Mouse (Mus musculus): ENCODE results near the gene Hebp2.

Hebp2 gene

DNA sequence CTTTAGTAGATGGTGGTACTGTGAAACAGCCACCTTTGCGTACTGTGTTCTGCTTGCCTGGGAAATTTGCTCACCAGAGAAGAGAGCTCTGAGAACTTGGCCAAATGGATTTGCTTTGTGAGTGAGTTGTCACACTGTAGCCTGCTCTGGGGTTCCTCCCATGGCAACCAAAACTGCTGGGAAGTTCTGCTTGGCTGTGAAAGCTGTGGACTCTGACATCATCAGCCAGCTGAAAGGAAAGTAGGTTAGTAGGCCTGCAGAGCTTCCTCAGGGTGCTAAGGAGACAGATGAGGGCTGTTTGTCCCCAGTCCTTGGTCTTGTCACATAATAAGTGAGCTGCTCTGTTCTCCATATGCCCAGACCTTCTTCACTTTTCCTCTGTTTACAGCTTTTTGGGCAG is 37.3 kb downstream of the Hebp2 start:
- no peak for DNase-seq

DNA sequence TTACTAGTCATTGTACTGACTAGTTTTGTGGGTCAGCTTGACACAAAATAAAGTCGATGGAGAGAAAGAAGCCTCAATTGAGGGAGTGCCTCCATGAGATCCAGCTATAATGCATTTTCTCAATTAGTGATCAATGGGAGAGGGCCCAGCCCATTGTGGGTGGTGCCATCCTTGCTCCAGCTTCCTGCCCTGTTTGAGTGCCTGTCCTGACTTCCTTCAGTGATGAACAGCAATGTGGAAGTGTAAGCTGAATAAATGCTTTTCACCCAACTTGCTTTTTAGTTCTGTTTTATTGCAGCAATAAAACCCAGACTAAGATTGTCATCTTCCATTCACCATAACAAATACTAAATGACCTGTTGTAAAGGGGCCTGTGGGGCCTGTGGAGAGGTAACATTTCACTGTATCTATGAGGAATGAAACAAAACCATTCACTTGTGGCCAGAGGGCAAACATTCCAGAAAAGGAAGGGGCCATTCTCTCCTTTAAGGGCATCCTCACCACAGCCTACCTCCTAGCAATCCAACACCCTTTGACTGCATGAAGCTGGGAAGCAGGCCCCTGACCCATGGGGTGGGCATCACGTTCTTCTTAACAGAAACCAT is 37.9 kb downstream of the Hebp2 start:
- DNase-seq, result no peak

DNA sequence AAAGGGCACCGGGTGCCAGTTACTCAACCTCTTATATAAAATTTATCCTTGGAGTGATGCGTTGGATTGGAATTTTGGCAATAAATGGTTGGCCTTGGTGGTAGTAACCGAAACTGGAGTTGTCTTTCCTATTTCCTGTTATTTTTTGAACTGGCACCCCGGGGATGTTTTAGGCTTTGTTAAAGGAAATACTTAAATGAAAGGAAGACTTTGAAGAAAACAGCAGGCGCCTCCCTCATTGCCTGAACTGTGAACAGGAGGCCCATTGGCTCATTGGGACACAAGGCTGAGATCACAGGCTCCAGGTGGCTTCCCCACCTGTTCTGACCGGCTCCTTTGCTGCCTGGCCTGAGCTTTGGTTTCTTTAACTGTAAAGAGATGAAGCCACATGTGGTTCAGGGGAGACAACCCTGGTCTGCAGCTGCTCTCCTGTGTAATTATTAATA is 39.4 kb downstream of the Hebp2 start:
- DNase-seq, result no peak

DNA sequence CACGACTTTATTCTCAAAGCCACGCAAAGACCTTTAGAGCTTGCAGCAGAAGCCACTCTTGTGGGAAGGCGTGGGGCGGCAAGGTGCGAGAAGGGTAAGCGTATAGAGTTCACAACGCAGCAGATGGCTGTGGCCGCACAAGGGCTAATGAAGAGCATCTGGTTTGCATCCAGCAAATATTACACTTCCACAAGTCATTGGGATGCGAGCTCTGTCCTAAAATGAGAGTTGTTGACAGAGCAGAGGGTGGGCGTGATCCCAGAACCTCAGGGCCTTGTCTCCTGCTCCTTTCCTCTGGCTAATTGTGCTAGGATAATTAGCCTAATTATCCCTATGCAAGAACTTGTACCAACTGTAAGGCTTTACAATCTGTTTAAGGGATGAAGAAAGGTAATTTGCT is 40.2 kb downstream of the Hebp2 start:
- no peak for DNase-seq

DNA sequence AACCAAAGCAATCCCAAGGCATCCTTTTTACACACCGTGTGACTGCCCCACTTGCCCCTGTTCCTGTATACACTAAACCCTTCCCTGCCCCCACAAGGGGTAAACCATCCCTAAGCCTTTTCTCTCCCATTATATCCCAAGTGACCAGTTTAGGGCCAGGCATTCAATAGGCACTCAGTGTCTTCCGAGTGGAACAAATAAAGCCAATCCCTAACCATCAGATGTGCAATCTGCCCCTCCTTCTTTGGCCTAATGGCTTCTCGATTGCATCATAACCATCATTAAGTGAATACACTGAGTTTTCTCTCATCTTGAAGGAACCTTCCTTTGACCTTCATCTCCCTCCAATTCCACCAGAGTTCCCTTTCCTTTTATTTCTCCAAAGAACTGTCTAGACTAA is 43.9 kb downstream of the Hebp2 start:
- no peak for DNase-seq

DNA sequence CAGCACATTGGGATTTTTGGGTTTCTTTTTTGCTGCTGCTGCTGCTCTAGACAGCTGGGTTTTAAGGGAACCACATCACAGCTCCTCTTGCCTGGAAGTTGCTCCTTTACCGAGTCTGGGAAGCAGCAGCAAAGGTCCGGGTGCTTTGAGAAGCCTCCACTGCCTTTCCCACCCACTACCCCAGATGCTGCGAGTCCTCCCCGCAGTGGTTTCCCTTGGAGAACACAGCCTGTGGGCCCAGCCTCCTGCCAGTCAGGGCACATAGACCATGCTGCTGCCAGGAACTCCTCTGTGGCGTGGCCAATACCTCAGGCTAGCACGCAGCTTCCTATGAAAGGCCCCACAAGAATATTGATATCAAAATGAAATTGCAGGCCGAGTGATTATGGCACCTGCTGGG is 48.8 kb downstream of the Hebp2 start:
- DNase-seq, result no peak

DNA sequence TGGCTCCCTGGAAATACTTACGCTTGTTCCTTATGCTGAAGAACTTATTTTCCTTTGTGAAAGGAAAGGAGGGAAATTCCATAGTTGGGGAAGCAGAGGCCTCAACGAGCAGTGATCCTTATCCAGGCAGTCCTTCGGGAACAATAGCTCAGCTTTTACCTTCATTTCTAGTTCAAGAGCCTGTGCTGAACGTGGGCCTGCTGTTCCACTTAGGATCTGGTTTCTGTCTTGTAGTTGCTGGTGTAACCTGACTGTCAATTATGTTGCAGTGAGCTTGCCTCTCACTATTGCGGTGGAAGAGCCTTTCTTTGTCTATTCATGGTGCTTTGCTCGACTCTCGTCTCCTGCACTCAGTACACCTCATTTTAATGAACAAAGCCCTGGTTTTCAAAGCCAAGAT is 51.6 kb downstream of the Hebp2 start:
- DNase-seq, result no peak

DNA sequence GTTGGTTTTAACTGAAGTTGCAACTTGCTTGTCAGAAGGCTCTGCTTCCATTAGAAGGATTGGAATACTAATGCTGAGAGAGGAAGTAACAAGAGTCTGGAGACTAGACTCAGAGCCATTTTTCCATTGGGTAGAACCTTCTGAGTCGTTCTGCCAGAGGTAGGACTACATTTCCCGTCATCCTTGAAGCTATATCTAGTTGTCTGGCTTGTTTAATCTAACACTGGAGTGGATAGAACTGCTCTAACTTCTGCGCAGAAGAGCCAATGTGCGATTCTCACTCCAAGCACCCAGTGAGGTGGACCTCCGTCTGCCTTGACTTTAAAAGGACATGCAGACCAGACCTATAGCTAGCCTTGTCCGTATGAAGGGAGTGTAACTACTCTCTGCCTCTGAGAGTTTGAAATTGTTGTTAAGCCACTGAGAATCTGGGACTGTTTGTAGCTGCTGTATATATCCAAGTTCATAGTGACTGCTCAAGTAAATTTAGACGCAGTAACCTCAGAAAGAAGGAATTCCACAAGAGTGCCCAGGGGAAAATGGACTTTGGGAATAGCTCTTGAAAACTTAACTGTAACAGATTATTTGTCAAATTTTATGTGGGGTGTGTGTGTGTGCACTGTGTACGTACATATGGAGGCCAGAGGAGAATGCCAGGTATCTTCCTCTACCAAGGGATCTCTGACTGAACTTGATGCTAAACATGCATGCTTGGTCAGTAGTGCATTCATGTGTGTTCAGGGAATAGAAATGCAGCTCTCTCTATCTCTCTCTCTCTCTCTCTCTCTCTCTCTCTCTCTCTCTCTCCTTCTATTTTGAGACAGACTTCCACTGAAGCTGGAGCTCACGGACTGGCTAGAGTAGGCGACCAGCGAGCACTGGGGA is 52.6 kb downstream of the Hebp2 start:
- no peak for DNase-seq

DNA sequence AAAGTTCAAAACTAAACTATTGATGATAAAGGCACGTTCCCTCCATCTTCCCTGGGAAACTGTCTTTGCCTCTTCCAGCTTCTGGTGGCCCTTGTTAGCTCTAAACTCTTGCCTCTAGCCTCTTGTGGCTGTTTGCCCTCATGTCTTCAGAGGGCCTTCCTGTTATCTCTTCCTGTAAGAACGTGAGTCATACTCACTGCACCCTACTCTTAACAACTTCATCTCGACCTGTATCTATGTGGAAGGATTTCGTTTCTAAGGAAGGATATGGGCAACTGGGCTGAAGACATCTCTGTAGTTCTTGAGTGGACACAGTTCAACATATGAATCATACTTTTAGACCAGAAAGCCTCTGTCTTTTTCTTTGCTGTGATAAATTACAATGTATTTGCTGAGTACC is 53.9 kb downstream of the Hebp2 start:
- no peak for DNase-seq

DNA sequence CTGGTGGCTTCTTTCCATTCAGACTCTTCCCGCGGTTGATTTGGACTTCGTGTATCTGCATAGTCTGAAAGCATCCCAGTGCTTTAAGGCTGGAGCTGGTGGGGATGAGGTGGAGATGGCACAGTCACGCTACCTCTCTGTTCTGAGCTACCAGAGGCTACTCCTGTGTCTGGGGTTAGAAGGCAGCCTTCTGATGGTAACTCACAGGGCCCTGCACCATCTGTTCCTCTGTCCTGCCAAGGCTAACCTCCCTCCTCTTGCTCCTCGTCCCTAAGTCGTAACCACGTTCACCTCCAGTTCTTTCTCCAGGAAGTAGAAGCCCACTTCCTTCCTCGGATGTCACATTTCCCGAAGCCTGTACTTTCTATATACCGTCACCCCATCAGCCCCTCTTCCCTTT is 55.9 kb downstream of the Hebp2 start:
- no peak for DNase-seq

Measured in spleen, adult 18-20 months (tissue).